Mouse (Mus musculus) erythroblast, embryonic 14.5 days (primary cell): ENCODE results near the gene Rrp1.

ENCODE experiments used
- GATA1 ChIP-seq: IDR thresholded peaks from 2 replicates; pipeline ENCODE4 v1.6.1; 2012; ENCODE audit warnings: low read length, inconsistent platforms, mixed read lengths
- TAL1 ChIP-seq: IDR thresholded peaks from 3 replicates; pipeline ENCODE4 v1.6.1; 2012; ENCODE audit warnings: low read length, inconsistent platforms, mixed read lengths

DNA sequence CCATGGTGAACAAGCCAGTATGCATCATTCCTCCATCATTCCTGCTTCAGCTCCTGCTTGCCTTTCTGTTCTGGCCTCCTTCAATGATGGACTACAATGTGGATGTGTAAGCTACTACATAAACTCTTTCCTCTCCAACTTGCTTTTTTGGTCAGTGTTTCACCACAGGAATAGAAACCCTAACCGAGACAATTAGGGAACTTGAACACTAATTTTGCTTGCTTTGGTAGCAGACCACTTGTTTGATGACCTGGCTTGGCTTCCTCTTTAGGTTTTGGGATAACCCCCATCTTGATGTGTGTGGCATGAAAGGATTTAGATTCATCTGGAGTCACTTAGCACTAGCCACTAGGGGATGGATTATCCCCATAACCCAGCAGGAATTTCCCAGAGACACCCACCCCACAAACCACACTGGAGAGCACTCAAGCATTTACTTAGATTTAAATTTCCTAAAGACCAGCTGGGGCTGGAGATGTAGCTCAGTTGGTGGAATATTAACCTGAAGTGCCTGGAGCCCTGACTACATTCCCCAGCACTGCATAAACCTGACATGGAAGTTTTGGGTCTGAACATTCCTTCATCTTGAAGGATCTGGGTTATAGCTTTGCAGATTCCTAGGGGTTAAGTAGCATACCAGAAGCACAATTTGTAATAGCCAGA is 56.8 kb downstream of the Rrp1 start:
- TF ChIP-seq GATA1, result no peak
- TF ChIP-seq TAL1, result no peak
